In the genomic region with DNA sequence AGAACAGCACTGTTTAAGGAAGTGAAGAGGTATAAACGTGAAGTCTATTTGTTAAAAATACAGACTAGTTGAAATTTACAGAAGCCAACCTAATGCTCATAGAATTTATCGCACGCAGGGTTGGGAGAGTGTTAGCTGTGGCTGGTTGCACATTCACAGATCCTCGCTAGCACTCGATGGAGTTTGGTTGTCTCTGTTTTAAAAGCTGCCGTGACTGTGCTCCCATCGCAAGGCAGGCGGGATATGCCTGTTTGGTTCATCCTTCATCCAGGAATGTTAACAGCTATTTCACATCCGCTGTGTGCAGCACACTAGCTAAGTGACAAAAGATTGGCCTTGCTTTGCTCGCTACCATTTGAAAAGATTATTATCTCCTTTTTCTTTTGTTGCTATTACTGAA, we compare ENCODE assay signal across 16 mouse cellular contexts.
DNase-seq lines count a peak whose midpoint lies in the region; ATAC-seq lines count a peak whose summit lies in the region.
"Had no signal": no experiment of that assay in that cellular context is flagged by ENCODE, and none has a peak within 500 bp of the region (broad histone marks: within the 10 kb centered on the region; RNA-seq: fewer than 3 reads in every experiment).

No protein-coding gene starts in this region.

- H3K9ac ChIP-seq in hindbrain, embryonic 14.5 days = no peak overlapping the region
- no peak overlapping the region for H3K9ac ChIP-seq in hindbrain, embryonic 12.5 days
- no peak overlapping the region for H3K9ac ChIP-seq in neural tube, embryonic 13.5 days
- H3K9ac ChIP-seq in neural tube, embryonic 15.5 days (replicated peaks) = no peak overlapping the region
- no peak overlapping the region for H3K9ac ChIP-seq in intestine, embryonic 15.5 days
- H3K9ac ChIP-seq: embryonic facial prominence, embryonic 13.5 days; limb, embryonic 13.5 days had no signal

- 0 out of 2 replicates have a peak, but pooled peaks cover 4% of the 10 kb centered on the region for H3K4me1 ChIP-seq in hindbrain, embryonic 14.5 days (replicated peaks; ENCODE audit: control insufficient read depth, insufficient read depth, low read length)
- no peaks in the 10 kb centered on the region for H3K4me1 ChIP-seq in hindbrain, embryonic 12.5 days
- H3K4me1 ChIP-seq in neural tube, embryonic 13.5 days (replicated peaks) = peaks cover 5% of the 10 kb centered on the region; the same call in 1 of the 2 replicates
- peaks cover 3% of the 10 kb centered on the region; the same call in 1 of the 2 replicates for H3K4me1 ChIP-seq in neural tube, embryonic 15.5 days
- H3K4me1 ChIP-seq in intestine, embryonic 15.5 days (replicated peaks) = no peaks in the 10 kb centered on the region
- H3K4me1 ChIP-seq: embryonic facial prominence, embryonic 13.5 days; limb, embryonic 13.5 days had no signal

- H3K4me3 ChIP-seq in hindbrain, embryonic 14.5 days (replicated peaks; ENCODE audit: low read length) = no peak overlapping the region
- no peak overlapping the region for H3K4me3 ChIP-seq in hindbrain, embryonic 12.5 days
- H3K4me3 ChIP-seq in neural tube, embryonic 13.5 days = no peak overlapping the region
- no peak overlapping the region for H3K4me3 ChIP-seq in neural tube, embryonic 15.5 days (replicated peaks)
- H3K4me3 ChIP-seq in intestine, embryonic 15.5 days (replicated peaks) = no peak overlapping the region
- H3K4me3 ChIP-seq: embryonic facial prominence, embryonic 13.5 days; limb, embryonic 13.5 days had no signal

- 0 out of 2 replicates have a peak overlapping the region, but pooled peaks have one; percentile 4 for H3K4me2 ChIP-seq in hindbrain, embryonic 14.5 days (replicated peaks)
- H3K4me2 ChIP-seq in hindbrain, embryonic 12.5 days (replicated peaks) = no peak overlapping the region
- no peak overlapping the region for H3K4me2 ChIP-seq in neural tube, embryonic 13.5 days
- no peak overlapping the region for H3K4me2 ChIP-seq in neural tube, embryonic 15.5 days
- H3K4me2 ChIP-seq in intestine, embryonic 15.5 days (replicated peaks) = no peak overlapping the region
- H3K4me2 ChIP-seq: embryonic facial prominence, embryonic 13.5 days; limb, embryonic 13.5 days had no signal

- DNase-seq in cerebellum, postnatal 10 days = peak; percentile 5 to 13
- no peak for DNase-seq in cerebellum, adult 9-10 months
- DNase-seq in hindbrain, embryonic 14.5 days (ENCODE audit: low spot score) = peak; percentile 29
- no peak for DNase-seq in neural tube, embryonic 10.5 days (ENCODE audit: extremely low spot score, low spot score)
- DNase-seq: gastrocnemius, postnatal 14 days; heart, postnatal 10 days; kidney, postnatal 14 days; retina, postnatal 1 day had no signal

- H3K27me3 ChIP-seq in hindbrain, embryonic 14.5 days (ENCODE audit: control insufficient read depth, insufficient read depth, low read length) = no peaks in the 10 kb centered on the region
- no peaks in the 10 kb centered on the region for H3K27me3 ChIP-seq in hindbrain, embryonic 12.5 days
- H3K27me3 ChIP-seq in neural tube, embryonic 13.5 days = no peaks in the 10 kb centered on the region
- H3K27me3 ChIP-seq in neural tube, embryonic 15.5 days (replicated peaks) = no peaks in the 10 kb centered on the region
- H3K27me3 ChIP-seq in intestine, embryonic 15.5 days (replicated peaks) = no peaks in the 10 kb centered on the region
- H3K27me3 ChIP-seq: embryonic facial prominence, embryonic 13.5 days; limb, embryonic 13.5 days had no signal

- ATAC-seq in hindbrain, embryonic 14.5 days (ENCODE audit: low FRiP score) = no peak
- no peak for ATAC-seq in hindbrain, embryonic 12.5 days (ENCODE audit: low FRiP score)
- ATAC-seq in neural tube, embryonic 13.5 days (ENCODE audit: low read depth) = no peak
- ATAC-seq in neural tube, embryonic 15.5 days (ENCODE audit: low FRiP score) = peak; percentile 57; the same call in 1 of the 2 replicates
- ATAC-seq in intestine, embryonic 15.5 days = no peak
- ATAC-seq: activated CD4-positive, CD25-positive, alpha-beta regulatory T cell, adult 4 months had no signal

- H3K9me3 ChIP-seq in hindbrain, embryonic 14.5 days (ENCODE audit: control insufficient read depth, low read length) = no peaks in the 10 kb centered on the region
- H3K9me3 ChIP-seq in hindbrain, embryonic 12.5 days (replicated peaks) = no peaks in the 10 kb centered on the region
- H3K9me3 ChIP-seq in neural tube, embryonic 13.5 days = no peaks in the 10 kb centered on the region
- no peaks in the 10 kb centered on the region for H3K9me3 ChIP-seq in neural tube, embryonic 15.5 days (replicated peaks)
- H3K9me3 ChIP-seq in intestine, embryonic 15.5 days = no peaks in the 10 kb centered on the region
- H3K9me3 ChIP-seq: embryonic facial prominence, embryonic 13.5 days; limb, embryonic 13.5 days had no signal

- peak overlapping the region; percentile 20; the same call in 1 of the 2 replicates for H3K27ac ChIP-seq in hindbrain, embryonic 14.5 days
- H3K27ac ChIP-seq in hindbrain, embryonic 12.5 days = no peak overlapping the region
- H3K27ac ChIP-seq in neural tube, embryonic 13.5 days (replicated peaks) = 0 out of 2 replicates have a peak overlapping the region, but pooled peaks have one; percentile 24
- peak overlapping the region; percentile 6 for H3K27ac ChIP-seq in neural tube, embryonic 15.5 days (replicated peaks)
- no peak overlapping the region for H3K27ac ChIP-seq in intestine, embryonic 15.5 days
- H3K27ac ChIP-seq: embryonic facial prominence, embryonic 13.5 days; limb, embryonic 13.5 days; macrophage had no signal

- no peaks in the 10 kb centered on the region for H3K36me3 ChIP-seq in hindbrain, embryonic 14.5 days (replicated peaks; ENCODE audit: control insufficient read depth, insufficient read depth)
- H3K36me3 ChIP-seq in hindbrain, embryonic 12.5 days = no peaks in the 10 kb centered on the region
- no peaks in the 10 kb centered on the region for H3K36me3 ChIP-seq in neural tube, embryonic 13.5 days
- no peaks in the 10 kb centered on the region for H3K36me3 ChIP-seq in neural tube, embryonic 15.5 days
- no peaks in the 10 kb centered on the region for H3K36me3 ChIP-seq in intestine, embryonic 15.5 days
- H3K36me3 ChIP-seq: embryonic facial prominence, embryonic 13.5 days; limb, embryonic 13.5 days had no signal

- WGBS in hindbrain, embryonic 14.5 days = 65% methylated on average over 10 of the region's 10 CpGs
- 74% methylated on average over 10 of the region's 10 CpGs for WGBS in hindbrain, embryonic 12.5 days
- 71% methylated on average over 10 of the region's 10 CpGs for WGBS in neural tube, embryonic 13.5 days
- WGBS in neural tube, embryonic 15.5 days = 56% methylated on average over 10 of the region's 10 CpGs
- WGBS in intestine, embryonic 15.5 days = 51% methylated on average over 10 of the region's 10 CpGs

Comparison
In these comparisons a context has a peak if more than half of its experiments do, and no peak if none do; other contexts are left out.
1. DNase-seq: peak in cerebellum, postnatal 10 days (2 of 2) and hindbrain, embryonic 14.5 days (single experiment); none in cerebellum, adult 9-10 months (single experiment) and neural tube, embryonic 10.5 days (single experiment).
2. H3K27ac ChIP-seq: peak in hindbrain, embryonic 14.5 days (single experiment), neural tube, embryonic 13.5 days (single experiment) and neural tube, embryonic 15.5 days (single experiment); none in hindbrain, embryonic 12.5 days (single experiment) and intestine, embryonic 15.5 days (single experiment).